Mouse (Mus musculus): Measurements from ENCODE around the gene Plcd3. TPM values are rescaled to one million over a fixed set of nuclear protein-coding genes. Genes with fewer than 3 reads are reported as not detected.

Gene Plcd3
- polyA plus RNA-seq, 1 experiment: 0.17 TPM

DNA sequence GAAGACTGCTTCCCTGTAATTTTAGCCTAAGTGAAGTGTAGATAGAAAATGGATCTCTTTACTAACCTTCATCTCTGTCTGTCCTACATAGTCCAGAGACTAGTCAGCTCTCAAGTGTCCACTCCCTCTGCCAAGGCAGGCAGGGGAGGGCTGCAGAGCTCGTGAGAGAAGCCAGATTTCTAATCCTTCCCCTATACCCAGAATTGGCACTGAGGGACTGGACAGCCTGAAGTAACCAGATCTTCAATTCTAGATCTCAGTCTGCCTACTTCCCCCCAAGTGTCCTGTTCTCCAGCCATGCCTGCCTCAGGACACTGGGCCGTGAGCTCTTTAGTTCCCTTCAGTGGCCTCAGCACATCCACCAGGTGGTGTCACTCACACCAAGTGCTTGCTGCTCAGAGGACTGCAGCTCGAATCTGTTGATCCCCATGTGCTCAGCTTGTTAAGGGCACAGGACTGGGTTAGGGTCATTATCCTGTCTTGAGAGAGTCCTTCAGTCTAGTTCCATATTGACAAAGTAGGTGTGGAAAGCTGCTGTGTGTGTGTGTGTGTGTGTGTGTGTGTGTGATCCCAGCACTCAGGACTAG lies 42.9 kb downstream of the Plcd3 start:
- H3K4me1 ChIP-seq (ENCODE audit: control insufficient read depth): no peaks in the 10 kb centered on the region
- no peaks in the 10 kb centered on the region for H3K9me3 ChIP-seq (ENCODE audit: control insufficient read depth, low read length)
- no peak overlapping the region for H3K4me3 ChIP-seq (replicated peaks)
- H3K27me3 ChIP-seq (ENCODE audit: control insufficient read depth): no peaks in the 10 kb centered on the region
- TF ChIP-seq TAL1 (IDR thresholded peaks at IDR 0.05; ENCODE audit: low read length) (no peak), GATA1 (IDR thresholded peaks at IDR 0.05; ENCODE audit: low read length) (no peak)
- peaks cover 94% of the 10 kb centered on the region for H3K36me3 ChIP-seq (ENCODE audit: control insufficient read depth)

DNA sequence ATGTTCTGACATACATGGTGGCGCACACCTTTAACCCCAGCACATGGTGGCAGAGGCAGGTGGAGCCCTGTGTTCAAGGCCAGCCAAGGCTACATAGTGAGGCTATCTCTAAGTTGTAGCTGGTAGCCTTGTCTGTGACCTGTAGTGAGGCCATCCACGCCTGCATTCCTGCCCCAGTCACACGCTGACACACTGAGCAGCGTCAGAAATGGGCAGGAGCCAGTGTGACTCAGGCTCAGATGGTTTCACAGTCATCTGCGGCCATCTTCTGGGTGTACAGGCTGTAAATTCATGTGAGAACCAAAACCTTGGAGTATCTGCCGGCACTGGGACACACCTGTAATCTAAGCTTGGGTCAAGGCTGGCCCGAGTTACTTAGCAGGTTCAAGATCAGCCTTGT lies 44.8 kb downstream of the Plcd3 start:
- TF ChIP-seq TAL1 (IDR thresholded peaks at IDR 0.05; ENCODE audit: low read length) (no peak), GATA1 (IDR thresholded peaks at IDR 0.05; ENCODE audit: low read length) (no peak)
- no peaks in the 10 kb centered on the region for H3K27me3 ChIP-seq (ENCODE audit: control insufficient read depth)

DNA sequence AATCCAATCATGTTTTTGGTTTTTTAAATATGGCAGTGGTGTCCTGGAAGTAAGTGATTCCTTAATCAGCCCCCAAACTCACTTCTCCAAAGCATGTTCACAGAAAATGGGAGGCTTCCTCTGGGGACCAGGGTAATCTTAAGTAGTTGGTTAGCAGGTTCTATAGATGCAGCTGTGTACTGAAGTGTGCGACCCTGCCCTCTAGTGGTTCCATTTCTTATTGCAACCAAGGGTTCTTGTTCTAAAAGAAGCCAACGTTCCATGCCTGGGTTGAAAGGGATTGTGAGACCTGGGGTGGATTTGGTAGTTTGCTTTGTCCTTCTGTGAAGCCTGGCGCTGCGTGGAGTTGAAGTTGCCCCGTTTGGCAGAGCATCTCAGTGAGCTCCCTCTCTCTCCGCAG lies 46.7 kb downstream of the Plcd3 start:
- Histone ChIP-seq H3K9me3 (ENCODE audit: control insufficient read depth, low read length) (no peaks in the 10 kb centered on the region), H3K4me1 (ENCODE audit: control insufficient read depth) (no peaks in the 10 kb centered on the region), H3K4me3 (replicated peaks) (no peak overlapping the region), H3K27me3 (ENCODE audit: control insufficient read depth) (no peaks in the 10 kb centered on the region), H3K36me3 (ENCODE audit: control insufficient read depth) (peaks cover 95% of the 10 kb centered on the region)
- TF ChIP-seq GATA1 (IDR thresholded peaks at IDR 0.05; ENCODE audit: low read length): no peak
- TF ChIP-seq TAL1 (IDR thresholded peaks at IDR 0.05; ENCODE audit: low read length): no peak

More for the DNA sequence above, 44.8 kb downstream of the Plcd3 start:
- no peaks in the 10 kb centered on the region for H3K4me1 ChIP-seq (ENCODE audit: control insufficient read depth)
- H3K36me3 ChIP-seq (ENCODE audit: control insufficient read depth): peaks cover 96% of the 10 kb centered on the region
- H3K9me3 ChIP-seq (ENCODE audit: control insufficient read depth, low read length): no peaks in the 10 kb centered on the region
- H3K4me3 ChIP-seq (replicated peaks): no peak overlapping the region

DNA sequence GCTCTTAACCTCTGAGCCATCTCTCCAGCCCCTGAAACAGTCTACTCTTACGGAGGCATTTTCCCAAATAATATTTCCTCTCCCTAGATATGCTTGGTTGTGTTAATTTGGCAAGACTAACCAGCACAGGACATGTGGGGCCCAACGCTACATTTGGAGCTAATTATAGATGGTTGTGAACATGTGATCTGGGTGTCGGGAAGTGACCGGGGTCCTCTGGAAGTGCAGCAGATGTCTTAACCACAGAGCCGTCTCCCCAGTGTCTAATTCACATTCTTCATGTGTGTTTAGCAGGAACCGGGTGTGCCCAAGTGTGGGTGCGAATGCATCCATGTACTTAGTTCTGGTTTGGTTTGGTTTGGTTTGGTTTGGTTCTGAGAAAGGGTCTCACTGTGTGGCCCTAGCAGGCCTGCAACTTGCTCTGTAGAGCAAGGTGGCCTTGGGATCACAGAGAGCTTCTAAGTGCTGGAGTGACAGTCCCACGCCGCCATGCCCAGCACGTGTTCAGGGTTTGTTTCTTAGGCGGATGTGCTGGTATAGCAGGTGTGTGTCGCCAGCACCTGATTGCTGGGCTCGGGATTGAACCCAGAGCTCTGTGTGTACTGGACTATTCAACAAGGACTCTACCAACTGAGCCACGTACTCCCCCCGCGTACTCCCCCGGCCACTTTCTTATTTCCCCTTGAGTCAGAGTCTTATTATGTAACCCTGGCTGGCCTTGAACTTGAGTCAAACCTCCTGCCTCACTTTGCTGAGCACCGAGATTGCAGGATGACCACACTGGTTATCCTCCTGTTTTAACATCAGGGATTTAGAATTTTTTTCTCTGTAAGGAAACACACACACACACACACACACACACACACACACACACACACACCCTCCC lies 48.0 kb downstream of the Plcd3 start:
- Histone ChIP-seq H3K4me1 (ENCODE audit: control insufficient read depth) (no peaks in the 10 kb centered on the region), H3K9me3 (ENCODE audit: control insufficient read depth, low read length) (no peaks in the 10 kb centered on the region), H3K27me3 (ENCODE audit: control insufficient read depth) (no peaks in the 10 kb centered on the region), H3K36me3 (ENCODE audit: control insufficient read depth) (peaks cover 86% of the 10 kb centered on the region), H3K4me3 (replicated peaks) (no peak overlapping the region)
- TF ChIP-seq TAL1 (IDR thresholded peaks at IDR 0.05; ENCODE audit: low read length) (no peak), GATA1 (IDR thresholded peaks at IDR 0.05; ENCODE audit: low read length) (no peak)

DNA sequence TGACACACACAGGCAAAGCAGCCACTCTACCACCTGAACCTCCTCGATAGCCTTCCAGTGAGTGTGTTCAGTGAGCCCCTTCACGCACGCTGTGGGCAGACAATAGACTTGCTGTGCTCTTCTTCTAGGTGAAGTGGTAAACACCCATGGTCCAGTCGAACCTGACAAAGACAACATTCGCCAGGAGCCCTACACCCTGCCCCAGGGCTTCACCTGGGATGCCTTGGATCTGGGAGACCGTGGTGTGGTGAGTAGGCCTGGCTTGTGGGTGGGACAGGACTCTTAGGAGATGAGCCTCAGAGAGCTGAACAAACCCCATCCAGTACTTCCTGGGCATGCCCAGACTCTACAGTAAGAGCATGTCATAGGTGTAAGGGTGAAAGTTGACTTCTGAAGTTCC lies 49.4 kb downstream of the Plcd3 start:
- Histone ChIP-seq H3K4me1 (ENCODE audit: control insufficient read depth) (no peaks in the 10 kb centered on the region), H3K27me3 (ENCODE audit: control insufficient read depth) (no peaks in the 10 kb centered on the region), H3K4me3 (replicated peaks) (no peak overlapping the region), H3K9me3 (ENCODE audit: control insufficient read depth, low read length) (no peaks in the 10 kb centered on the region), H3K36me3 (ENCODE audit: control insufficient read depth) (peaks cover 80% of the 10 kb centered on the region)
- TF ChIP-seq TAL1 (IDR thresholded peaks at IDR 0.05; ENCODE audit: low read length) (no peak), GATA1 (IDR thresholded peaks at IDR 0.05; ENCODE audit: low read length) (no peak)

DNA sequence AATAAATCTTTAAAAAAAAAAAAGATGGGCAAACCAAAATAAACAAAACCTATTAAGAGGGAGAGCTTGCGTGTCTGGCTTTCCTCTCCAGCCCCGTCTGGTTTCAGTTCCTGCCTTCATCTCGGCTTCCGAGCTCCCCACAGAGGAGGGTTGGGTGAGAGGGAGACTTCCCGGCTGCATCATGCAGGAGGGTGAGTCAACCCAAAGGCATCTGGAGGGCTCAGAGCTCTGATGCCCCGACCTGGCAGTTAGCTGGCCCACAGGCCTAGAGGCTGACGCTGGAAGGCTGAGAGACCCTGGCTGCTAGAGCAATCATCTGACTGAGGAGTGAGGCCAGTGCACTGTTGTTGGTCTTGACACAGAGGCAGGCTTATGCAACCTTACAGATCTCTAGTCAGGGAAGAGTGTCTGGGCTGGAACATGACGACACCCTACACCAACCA lies 50.2 kb downstream of the Plcd3 start:
- TF ChIP-seq GATA1 (IDR thresholded peaks at IDR 0.05; ENCODE audit: low read length): no peak
- no peak for TF ChIP-seq TAL1 (IDR thresholded peaks at IDR 0.05; ENCODE audit: low read length)
- Histone ChIP-seq H3K4me1 (ENCODE audit: control insufficient read depth) (no peaks in the 10 kb centered on the region), H3K36me3 (ENCODE audit: control insufficient read depth) (peaks cover 79% of the 10 kb centered on the region), H3K27me3 (ENCODE audit: control insufficient read depth) (no peaks in the 10 kb centered on the region), H3K9me3 (ENCODE audit: control insufficient read depth, low read length) (no peaks in the 10 kb centered on the region), H3K4me3 (replicated peaks) (no peak overlapping the region)

DNA sequence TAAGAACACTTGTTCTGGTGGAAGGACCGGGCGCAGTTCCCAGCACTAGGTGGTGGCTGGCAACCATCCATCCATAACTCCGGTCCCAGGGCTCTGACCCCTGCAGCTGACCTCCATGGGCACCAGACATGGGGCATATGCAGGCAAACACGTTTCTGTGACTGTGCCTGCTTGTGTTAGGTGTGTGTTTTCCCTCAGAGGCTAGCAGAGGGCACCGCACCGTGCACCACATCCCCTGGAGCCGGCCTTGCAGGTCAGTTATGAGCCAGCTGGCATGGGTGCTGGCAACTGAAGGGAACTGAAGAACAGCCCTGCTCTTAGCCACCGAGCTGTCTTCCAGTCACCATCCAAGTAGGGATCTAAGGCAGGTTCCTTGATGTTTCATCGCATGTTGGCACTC lies 51.3 kb downstream of the Plcd3 start:
- H3K36me3 ChIP-seq (ENCODE audit: control insufficient read depth): peaks cover 79% of the 10 kb centered on the region

DNA sequence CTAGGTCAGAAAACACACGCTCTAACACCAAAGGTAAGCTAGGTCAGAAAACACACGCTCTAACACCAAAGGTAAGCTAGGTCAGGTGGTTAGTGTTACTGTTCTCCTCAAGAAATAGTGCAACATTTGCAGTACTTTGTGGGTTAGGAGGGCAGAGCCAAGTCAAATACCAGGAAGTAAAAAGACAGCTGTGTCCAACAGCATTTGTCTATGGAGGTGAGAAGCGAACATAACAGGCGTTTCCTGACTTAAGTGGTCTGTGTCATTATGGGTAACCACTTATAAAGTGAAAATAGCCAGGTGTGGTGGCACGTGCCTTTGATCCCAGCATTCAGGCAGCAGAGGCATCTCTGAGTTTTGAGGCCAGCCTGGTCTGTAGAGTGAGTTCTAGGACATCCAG lies 51.8 kb downstream of the Plcd3 start:
- H3K4me1 ChIP-seq (ENCODE audit: control insufficient read depth): no peaks in the 10 kb centered on the region
- H3K36me3 ChIP-seq (ENCODE audit: control insufficient read depth): peaks cover 79% of the 10 kb centered on the region
- H3K27me3 ChIP-seq (ENCODE audit: control insufficient read depth): no peaks in the 10 kb centered on the region
- no peak overlapping the region for H3K4me3 ChIP-seq (replicated peaks)
- TF ChIP-seq TAL1 (IDR thresholded peaks at IDR 0.05; ENCODE audit: low read length): no peak
- no peak for TF ChIP-seq GATA1 (IDR thresholded peaks at IDR 0.05; ENCODE audit: low read length)
- no peaks in the 10 kb centered on the region for H3K9me3 ChIP-seq (ENCODE audit: control insufficient read depth, low read length)

More for the DNA sequence above, 51.3 kb downstream of the Plcd3 start:
- H3K27me3 ChIP-seq (ENCODE audit: control insufficient read depth): no peaks in the 10 kb centered on the region
- no peaks in the 10 kb centered on the region for H3K4me1 ChIP-seq (ENCODE audit: control insufficient read depth)
- no peaks in the 10 kb centered on the region for H3K9me3 ChIP-seq (ENCODE audit: control insufficient read depth, low read length)
- TF ChIP-seq GATA1 (IDR thresholded peaks at IDR 0.05; ENCODE audit: low read length) (no peak), TAL1 (IDR thresholded peaks at IDR 0.05; ENCODE audit: low read length) (no peak)
- no peak overlapping the region for H3K4me3 ChIP-seq (replicated peaks)

DNA sequence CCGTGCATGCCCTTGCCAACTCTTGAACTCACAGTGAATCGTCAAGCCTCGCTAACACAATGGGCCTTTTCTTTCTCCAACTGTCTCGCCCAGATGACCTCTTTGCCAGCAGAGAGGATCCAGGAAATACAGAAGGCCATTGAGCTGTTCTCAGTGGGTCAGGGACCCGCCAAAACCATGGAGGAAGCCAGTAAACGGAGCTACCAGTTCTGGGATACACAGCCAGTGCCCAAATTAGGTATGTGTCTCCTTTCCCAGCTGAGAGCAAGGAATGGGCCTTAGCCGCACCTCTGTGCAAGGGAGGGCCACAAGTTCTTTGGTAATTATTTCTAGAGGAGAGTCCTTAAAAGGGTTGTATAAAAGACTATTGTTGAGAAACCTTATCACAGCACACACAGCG lies 55.2 kb downstream of the Plcd3 start:
- H3K9me3 ChIP-seq (ENCODE audit: control insufficient read depth, low read length): no peaks in the 10 kb centered on the region
- TF ChIP-seq GATA1 (IDR thresholded peaks at IDR 0.05; ENCODE audit: low read length): no peak
- no peak for TF ChIP-seq TAL1 (IDR thresholded peaks at IDR 0.05; ENCODE audit: low read length)
- H3K4me1 ChIP-seq (ENCODE audit: control insufficient read depth): peaks cover under 1% of the 10 kb centered on the region
- peaks cover 79% of the 10 kb centered on the region for H3K36me3 ChIP-seq (ENCODE audit: control insufficient read depth)
- no peaks in the 10 kb centered on the region for H3K27me3 ChIP-seq (ENCODE audit: control insufficient read depth)
- no peak overlapping the region for H3K4me3 ChIP-seq (replicated peaks)
